Mouse (Mus musculus) left cerebral cortex, postnatal 10 days (tissue): Measurements from ENCODE around the gene Mitf. TPM values are rescaled to one million over a fixed set of nuclear protein-coding genes. Genes with fewer than 3 reads are reported as not detected.

Experiments used
- total RNA-seq, 2 experiments: library from RNA; stranded (reverse); gene quantifications; 2 replicates each; pipeline ENCODE4 v1.2.3; 2021

Mitf gene
- total RNA-seq, 2 experiments from 2014 or later, result 3.2 to 3.6 TPM

Other genes with a start within 250 kb of the Mitf start
- 10 to 100 TPM; 20.3 to 20.7 TPM for gene Frmd4b, start 189.5 kb upstream of the Mitf start, total RNA-seq